Mouse (Mus musculus) spleen, postnatal 10 days (tissue): ENCODE measurements around the gene Nmnat2.
"Not testable (repeated sequence)": the region's sequence is repeated elsewhere in the genome, so short reads cannot be mapped to it uniquely, and the experiment has no call there.

ENCODE experiments used
- DNase-seq, 2 experiments: peaks; one replicate each; pipeline ENCODE4 v3.0.0; 2021 to 2022; ENCODE audit warnings: low spot score in 2 of 2

Gene Nmnat2

DNA sequence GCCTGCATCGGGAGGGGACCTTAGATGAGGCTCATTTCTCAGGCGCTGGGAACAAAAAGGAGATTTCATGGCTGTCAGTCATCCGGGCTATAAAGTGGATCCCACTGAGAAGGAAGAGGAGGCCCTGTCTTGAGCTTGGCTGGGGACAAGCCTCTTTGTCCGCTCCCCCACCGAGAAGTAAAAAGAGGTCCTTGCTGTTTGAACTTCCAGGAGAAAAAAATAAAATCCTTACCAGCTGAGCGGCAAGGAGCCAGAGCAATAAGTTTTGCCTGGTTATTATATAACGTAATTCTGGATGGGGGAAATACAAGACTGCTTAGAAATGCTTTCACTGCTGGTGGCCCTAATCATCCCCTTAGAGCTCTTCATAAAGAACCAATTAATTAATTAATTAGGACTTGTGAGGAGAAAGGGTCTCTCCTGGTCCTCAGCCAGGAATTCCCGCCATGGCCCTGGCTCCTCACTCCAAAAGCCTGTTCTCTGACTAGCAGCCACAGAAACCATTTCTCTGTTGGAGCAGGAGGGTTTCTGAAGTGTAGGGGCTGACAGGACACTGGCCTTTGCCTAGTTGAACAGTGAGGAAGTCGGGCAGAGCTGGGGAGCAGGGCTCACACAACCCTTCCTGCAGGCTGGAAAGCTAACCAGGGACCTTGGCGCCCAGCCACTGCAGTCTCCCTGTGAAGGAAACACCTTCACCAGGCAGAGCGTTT is 99.5 kb downstream of the Nmnat2 start:
- no peak for DNase-seq

GRCm38 (mm10) chr1:153058290-153058689 is 103.5 kb downstream of the Nmnat2 start:
- DNase-seq = no peak

DNA sequence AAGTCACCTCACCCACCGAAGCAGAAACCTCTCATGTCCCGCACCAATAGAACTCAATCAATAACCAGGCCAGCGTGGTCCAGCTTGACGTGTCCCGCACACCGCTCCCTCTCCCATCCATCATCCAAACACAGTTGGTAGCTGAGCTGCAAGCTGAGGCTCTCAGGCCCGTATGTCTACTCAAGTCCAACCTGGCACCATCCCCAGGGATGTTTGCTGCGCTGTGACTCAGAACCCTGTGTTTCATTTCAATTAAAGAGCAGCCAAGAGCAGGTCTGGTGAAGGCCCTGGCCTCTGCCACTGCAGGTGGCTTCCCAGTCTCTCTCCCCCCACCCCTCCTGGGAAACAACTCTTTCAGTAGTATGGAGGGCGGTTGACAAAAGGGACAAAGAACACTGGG is 104.8 kb downstream of the Nmnat2 start:
- no peak for DNase-seq

DNA sequence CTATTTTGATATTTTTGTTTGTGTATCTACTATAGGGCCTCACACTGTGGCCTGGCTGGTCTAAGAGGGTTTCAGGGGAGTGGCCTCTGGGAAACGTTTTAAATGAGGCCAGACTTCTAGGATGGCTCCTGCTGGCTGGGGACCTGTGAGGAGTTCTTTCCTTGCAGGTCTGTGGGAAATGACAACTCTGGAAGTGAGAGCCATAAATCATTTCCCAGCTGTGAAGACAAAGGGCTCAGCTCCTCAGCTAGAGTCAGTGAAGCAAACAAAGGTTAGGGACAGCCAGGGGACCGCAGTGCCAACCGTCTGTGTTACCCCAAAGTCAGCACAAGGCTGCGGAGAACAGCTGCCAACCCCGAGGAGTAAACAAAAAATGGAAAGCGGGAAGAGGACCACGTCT is 107.8 kb downstream of the Nmnat2 start:
- no peak for DNase-seq

DNA sequence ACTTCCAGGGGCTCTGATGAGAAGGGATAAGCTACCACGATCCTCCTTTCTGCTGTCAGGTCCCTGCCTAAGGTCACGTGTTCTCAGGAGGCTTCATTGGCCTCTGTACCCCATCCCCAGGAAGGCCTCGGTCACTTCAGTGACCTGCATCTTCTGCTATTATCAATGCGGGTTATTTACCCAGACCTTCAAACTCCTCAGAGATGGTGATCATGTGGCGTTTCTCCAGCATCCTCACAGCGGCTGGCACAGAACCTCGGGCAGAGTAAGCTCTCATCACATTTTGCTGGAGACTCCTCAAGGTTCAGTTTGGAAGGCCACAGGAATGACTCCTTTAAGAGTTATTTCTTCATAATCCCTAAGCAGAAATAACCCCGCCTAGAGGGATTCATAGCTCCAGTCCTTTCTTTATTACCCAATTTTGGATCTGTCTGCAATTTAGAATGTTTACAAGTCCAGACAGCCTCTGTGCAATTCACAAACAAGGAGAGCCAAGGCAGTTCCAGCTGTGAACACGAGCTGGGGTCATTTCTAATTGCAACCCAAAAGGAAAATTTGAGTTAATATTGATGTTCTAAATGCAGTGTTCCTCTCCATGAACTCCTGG is 110.1 kb downstream of the Nmnat2 start:
- no peak for DNase-seq

- DNase-seq = no peak
Measured at GRCm38 (mm10) chr1:153065473-153066386, 110.9 kb downstream of the Nmnat2 start.

- DNase-seq = no peak
Measured at GRCm38 (mm10) chr1:153066387-153066781, 111.6 kb downstream of the Nmnat2 start.

GRCm38 (mm10) chr1:153071563-153071962 is 116.8 kb downstream of the Nmnat2 start:
- no peak for DNase-seq

DNA sequence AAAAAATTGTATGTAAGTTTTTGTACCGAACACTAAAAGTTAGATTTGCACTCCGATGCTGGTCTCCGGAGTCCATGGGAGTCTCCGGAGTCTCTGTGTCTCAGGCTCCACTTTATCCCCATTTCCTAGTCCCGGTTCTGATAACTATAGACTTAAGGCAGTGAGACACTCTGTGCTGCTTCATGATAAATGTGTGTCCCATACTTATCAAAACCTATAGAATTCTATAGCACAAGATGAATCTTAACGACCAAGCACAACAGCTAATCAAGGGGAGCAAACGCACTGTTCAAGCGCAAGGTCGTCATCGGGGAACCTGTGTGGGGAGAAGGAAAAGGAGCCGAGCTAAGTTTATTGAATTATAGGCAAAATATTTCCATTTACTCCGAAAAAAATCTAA is 117.2 kb downstream of the Nmnat2 start:
- DNase-seq = no peak

- no peak for DNase-seq
Measured at GRCm38 (mm10) chr1:153072711-153073110, 117.9 kb downstream of the Nmnat2 start.

DNA sequence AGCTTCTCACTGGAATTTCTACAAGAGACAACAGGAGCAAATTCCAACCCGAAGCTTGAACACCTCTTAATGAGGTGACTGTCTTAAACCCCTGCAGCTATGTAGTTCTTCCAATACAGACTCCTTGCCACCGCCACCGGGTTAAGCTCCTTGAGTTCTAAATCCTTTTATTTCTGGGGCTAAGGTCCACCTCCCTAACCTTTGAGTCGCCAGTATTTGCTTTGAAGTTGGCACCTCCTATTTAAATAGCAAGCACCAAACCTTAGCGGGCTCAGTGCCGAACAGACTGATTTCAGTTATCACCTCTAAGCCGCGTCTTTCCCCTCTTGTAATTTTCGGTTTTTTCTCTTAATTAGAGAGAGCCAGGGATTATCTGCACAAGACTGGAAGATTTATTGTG is 118.6 kb downstream of the Nmnat2 start:
- DNase-seq = no peak

GRCm38 (mm10) chr1:153075087-153075736 is 120.4 kb downstream of the Nmnat2 start:
- no peak for DNase-seq

DNA sequence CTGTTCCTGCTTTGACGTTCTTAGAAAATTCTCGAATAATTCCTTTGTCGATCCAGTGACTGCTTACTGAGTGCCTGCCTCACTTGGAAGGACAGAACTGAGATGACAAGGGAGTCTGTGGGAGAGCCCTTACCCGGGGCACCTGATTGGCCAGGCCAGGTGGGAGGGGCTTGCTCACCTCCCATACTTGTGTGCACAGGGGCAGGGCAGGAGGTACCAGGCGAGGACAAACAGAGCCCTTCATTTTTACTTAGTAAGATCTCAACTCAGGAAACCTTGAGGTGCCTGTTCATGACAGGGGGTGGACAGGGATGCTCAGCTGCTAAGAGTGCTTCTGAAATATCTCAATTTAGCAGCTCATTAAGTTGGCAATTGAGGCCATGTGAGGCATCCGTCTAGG is 121.2 kb downstream of the Nmnat2 start:
- DNase-seq = no peak

DNA sequence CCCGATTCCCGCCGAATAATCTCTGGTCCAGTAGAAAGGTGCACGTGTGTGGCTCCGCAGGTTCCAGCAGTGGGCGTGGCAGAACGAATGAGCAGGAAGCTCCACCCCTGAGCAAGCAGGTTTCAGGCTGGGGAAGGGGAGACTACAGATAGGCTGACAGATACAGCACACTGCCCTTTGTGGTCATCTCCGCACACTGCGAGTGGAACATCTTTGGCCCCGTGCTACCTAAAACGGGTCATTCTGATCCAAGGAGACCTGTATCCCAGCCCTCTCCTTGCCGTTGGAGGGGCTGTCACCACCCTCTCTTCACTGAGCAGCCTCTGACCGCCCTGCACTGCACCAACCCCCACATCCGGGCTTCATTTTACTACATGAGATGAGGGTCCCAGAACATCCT is 128.4 kb downstream of the Nmnat2 start:
- not testable (repeated sequence) for DNase-seq

DNA sequence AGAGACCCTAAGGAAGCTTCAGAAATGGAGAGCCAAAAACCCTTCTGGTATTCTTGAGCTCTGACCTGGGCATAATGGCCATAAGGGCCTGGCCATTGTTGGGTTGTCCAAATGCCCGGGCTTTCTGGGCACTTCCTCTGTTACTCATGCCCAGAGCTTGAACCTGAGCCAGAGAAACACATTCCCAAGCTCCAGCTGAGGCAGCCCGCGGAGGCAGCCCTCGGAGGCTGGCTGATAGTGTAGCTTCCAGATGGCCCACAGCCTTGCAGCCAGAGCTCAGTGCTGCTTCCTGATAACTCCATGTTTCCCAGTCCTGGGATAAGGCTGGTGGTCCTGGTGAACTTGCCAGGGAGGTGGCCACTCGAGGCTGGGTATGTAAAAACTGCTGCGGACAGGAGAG is 129.4 kb downstream of the Nmnat2 start:
- no peak for DNase-seq

GRCm38 (mm10) chr1:153085198-153085597 is 130.4 kb downstream of the Nmnat2 start:
- DNase-seq = no peak

- DNase-seq = no peak
Measured at GRCm38 (mm10) chr1:153087771-153088170, 133.0 kb downstream of the Nmnat2 start.

DNA sequence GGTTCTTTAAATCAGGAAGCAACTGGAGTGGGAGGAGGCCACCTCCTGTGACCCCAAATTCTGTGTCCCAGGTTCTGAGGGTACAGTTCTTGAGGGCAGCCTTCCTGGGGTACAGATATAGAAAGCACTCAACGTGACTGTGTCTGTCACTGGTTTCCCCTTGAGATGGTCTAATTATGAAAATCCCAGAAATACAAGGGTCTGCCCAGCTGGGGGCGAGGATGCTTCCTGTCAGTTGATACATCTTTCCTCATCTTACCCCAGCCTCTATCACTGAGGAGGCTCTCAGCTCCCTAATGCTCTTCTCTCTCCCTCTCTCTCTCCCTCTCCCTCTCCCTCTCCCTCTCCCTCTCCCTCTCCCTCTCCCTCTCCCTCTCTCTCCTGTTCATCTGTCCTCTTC is 135.3 kb downstream of the Nmnat2 start:
- DNase-seq = no peak

- no peak for DNase-seq
Measured at GRCm38 (mm10) chr1:153090807-153091206, 136.0 kb downstream of the Nmnat2 start.

DNA sequence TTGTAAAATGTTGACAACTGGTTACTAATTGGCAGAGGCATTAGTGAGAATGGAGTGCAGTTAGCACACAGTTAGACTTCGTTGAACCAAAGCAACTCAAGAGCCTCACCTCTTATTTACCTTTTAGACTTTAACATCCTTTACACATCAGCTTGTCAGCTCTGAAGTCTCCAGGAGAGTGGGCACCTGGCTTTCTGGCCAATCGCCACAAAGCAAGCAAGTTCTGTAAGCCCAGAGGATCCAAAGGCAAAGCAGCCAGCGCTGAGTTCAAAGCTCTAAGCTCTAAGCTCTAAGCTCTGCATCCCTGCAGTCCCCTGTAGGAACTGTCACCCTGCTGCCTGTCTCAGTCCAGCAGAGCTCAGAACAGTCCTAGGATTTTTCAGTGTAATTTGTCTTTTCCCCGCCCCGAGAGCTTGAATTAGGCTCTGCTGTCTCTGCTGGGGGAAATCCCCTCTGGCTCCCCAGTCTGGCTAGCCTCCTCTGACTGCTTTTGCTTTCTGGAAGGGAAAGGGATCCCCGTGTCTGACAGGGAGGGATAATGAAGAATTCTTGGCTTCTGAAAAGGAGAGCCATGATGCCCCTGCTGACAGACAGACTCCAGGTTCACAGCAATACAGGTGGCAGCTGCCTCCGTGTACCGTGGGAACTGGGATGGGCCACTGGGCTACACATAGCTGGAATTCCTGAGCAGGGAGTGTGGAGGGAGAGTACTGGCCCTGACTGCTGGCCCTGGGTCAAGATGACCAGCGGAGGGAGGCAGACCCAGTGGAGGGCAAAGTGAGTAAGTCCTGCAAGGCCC is 136.8 kb downstream of the Nmnat2 start:
- DNase-seq = no peak

DNA sequence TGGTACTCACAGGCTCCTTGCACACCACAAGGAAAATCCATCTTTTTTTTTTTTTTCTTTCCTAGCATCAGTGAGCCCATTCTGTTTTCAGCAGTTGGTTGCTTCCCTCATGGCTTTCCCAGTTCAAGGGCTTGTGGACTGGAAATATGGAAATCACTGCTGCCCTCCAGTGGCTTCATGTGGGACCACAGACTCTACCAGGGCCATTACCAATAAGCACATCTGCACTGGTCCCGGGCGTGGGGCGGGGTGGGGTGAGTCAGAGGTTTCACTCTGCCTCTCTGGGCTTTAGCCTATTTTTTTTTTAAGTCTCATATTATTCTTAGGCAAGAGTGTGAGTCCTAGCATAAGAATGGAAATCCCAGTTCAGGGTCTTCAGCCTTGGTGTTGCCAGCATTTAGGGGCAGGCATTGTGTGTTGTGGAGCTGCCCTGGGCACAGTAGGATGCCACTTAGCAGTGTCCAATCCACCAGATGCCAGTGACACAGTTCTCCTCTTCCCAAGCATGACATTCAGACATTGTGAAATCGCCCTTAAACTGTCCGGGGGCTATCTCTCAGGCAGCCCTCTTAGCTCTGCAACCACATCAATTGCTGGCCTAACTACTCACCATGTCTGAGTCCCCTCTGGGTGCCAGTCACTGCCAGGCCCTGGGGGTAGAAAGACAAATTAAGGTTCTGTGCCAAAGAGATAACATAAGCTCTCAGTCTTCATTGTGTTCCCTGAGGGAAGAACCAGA is 137.6 kb downstream of the Nmnat2 start:
- DNase-seq = peak in 1 of 2 experiments; percentile 58
